Mouse (Mus musculus) liver, postnatal 0 days (tissue): ENCODE results near the gene Sidt1.

Experiments
- CTCF ChIP-seq: sonication (generic); IDR thresholded peaks from 2 replicates; pipeline ENCODE4 v1.5.1; 2016; ENCODE audit warnings: antibody characterized with exemption, low read depth
- EP300 ChIP-seq: IDR thresholded peaks from 2 replicates; pipeline ENCODE4 v1.6.1; 2016; ENCODE audit warnings: antibody characterized with exemption, low read depth, mild to moderate bottlenecking

GRCm38 (mm10) chr16:44204331-44204730, 128.7 kb downstream of the Sidt1 start:
- no peak for TF ChIP-seq CTCF
- no peak for TF ChIP-seq EP300
